Mouse (Mus musculus) liver, embryonic 11.5 days (tissue): Measurements from ENCODE around the gene Slc7a11. TPM values are rescaled to one million over a fixed set of nuclear protein-coding genes. Genes with fewer than 3 reads are reported as not detected.

ENCODE experiments used
- ATAC-seq: fragments of 200-750 bp; cut with Nextera tagmentation; replicated peaks from 2 replicates; pipeline ENCODE4 v1.8.0; 2017; ENCODE audit warnings: moderate number of reproducible peaks, mild to moderate bottlenecking, moderate TSS enrichment, moderate library complexity; ENCODE audit not compliant: low FRiP score
- DNase-seq: peaks from one replicate; pipeline ENCODE4 v3.0.0-alpha.2; 2017; ENCODE audit warnings: low spot score
- H3K27ac ChIP-seq: fragments of 300-500 bp; sonication (generic); 2 replicates; pipeline ENCODE4 v1.5.1; 2014; ENCODE audit warnings: mild to moderate bottlenecking, low read depth, low read length, control low read depth
- H3K27me3 ChIP-seq: fragments of 300-500 bp; sonication (generic); replicated peaks from 2 replicates; pipeline ENCODE4 v1.6.1; 2014; ENCODE audit warnings: low read length, mixed read lengths; ENCODE audit not compliant: control insufficient read depth, insufficient read depth
- H3K36me3 ChIP-seq: fragments of 300-500 bp; sonication (generic); 2 replicates; pipeline ENCODE4 v1.6.1; 2014; ENCODE audit warnings: mild to moderate bottlenecking, low read length, moderate library complexity, mixed read lengths; ENCODE audit not compliant: control insufficient read depth, insufficient read depth
- H3K4me1 ChIP-seq: fragments of 300-500 bp; sonication (generic); replicated peaks from 2 replicates; pipeline ENCODE4 v1.6.1; 2014; ENCODE audit warnings: low read length, mixed read lengths; ENCODE audit not compliant: control insufficient read depth, insufficient read depth
- H3K4me2 ChIP-seq: fragments of 300-500 bp; sonication (generic); 2 replicates; pipeline ENCODE4 v1.6.1; 2014; ENCODE audit warnings: mild to moderate bottlenecking, control low read depth, moderate library complexity
- H3K4me3 ChIP-seq: fragments of 300-500 bp; sonication (generic); 2 replicates; pipeline ENCODE4 v1.5.1; 2014; ENCODE audit warnings: low read depth, low read length, control low read depth
- H3K9ac ChIP-seq: fragments of 300-500 bp; sonication (generic); 2 replicates; pipeline ENCODE4 v1.6.1; 2014; ENCODE audit warnings: low read depth, low read length, control low read depth
- H3K9me3 ChIP-seq: fragments of 300-500 bp; sonication (generic); 2 replicates; pipeline ENCODE4 v1.6.1; 2016; ENCODE audit warnings: low read length, inconsistent platforms, mixed read lengths; ENCODE audit not compliant: control insufficient read depth
- WGBS: fragments of 180-500 bp; shearing (Covaris S2); extraction: QIAGEN DNeasy Blood & Tissue Kit; methylation state at CpG from one replicate; pipeline ENCODE4 v1.1.7; 2014; 5-methylcytosine and 5-hydroxymethylcytosine counted together
- polyA plus RNA-seq: library from polyadenylated mRNA; unstranded; fragments of >200 nt; fragmentation: Nextera tagmentation; extraction: Ambion mirVana; gene quantifications from 2 replicates; pipeline ENCODE4 v1.2.1, GENCODE M21; 2014

The Slc7a11 gene
- polyA plus RNA-seq, 1 experiment from 2014 or later: 0.64 TPM

GRCm38 (mm10) chr3:50220454-50220853 is 223.0 kb downstream of the Slc7a11 start:
- no peaks in the 10 kb centered on the region for H3K4me1 ChIP-seq
- DNase-seq (no peak), ATAC-seq (no peak)
- no peak overlapping the region for H3K4me3 ChIP-seq
- 55% methylated on average over 2 of the region's 2 CpGs for WGBS
- H3K27me3 ChIP-seq: no peaks in the 10 kb centered on the region
- H3K4me2 ChIP-seq: no peak overlapping the region
- H3K36me3 ChIP-seq: no peaks in the 10 kb centered on the region
- no peaks in the 10 kb centered on the region for H3K9me3 ChIP-seq
- H3K9ac ChIP-seq: no peak overlapping the region
- H3K27ac ChIP-seq: no peak overlapping the region

GRCm38 (mm10) chr3:50186369-50186768 is 257.0 kb downstream of the Slc7a11 start:
- no peak overlapping the region for H3K4me2 ChIP-seq
- H3K4me1 ChIP-seq: no peaks in the 10 kb centered on the region
- H3K27ac ChIP-seq: no peak overlapping the region
- H3K4me3 ChIP-seq: no peak overlapping the region
- no peaks in the 10 kb centered on the region for H3K9me3 ChIP-seq
- ATAC-seq (no peak), DNase-seq (no peak)
- H3K27me3 ChIP-seq: no peaks in the 10 kb centered on the region
- WGBS: 82% methylated on average over 5 of the region's 5 CpGs
- no peaks in the 10 kb centered on the region for H3K36me3 ChIP-seq
- H3K9ac ChIP-seq: no peak overlapping the region

- 73% methylated on average over 2 of the region's 2 CpGs for WGBS
- H3K4me3 ChIP-seq: no peak overlapping the region
- H3K36me3 ChIP-seq: no peaks in the 10 kb centered on the region
- no peak overlapping the region for H3K27ac ChIP-seq
- no peaks in the 10 kb centered on the region for H3K4me1 ChIP-seq
- ATAC-seq (no peak), DNase-seq (no peak)
- H3K9ac ChIP-seq: no peak overlapping the region
- no peak overlapping the region for H3K4me2 ChIP-seq
- H3K27me3 ChIP-seq: no peaks in the 10 kb centered on the region
- H3K9me3 ChIP-seq: no peaks in the 10 kb centered on the region
These were observed 257.5 kb downstream of the Slc7a11 start for GRCm38 (mm10) chr3:50185879-50186278.

- DNase-seq (no peak), ATAC-seq (no peak)
- Histone ChIP-seq H3K9me3 (no peaks in the 10 kb centered on the region), H3K4me1 (no peaks in the 10 kb centered on the region), H3K4me3 (no peak overlapping the region), H3K27ac (no peak overlapping the region), H3K27me3 (no peaks in the 10 kb centered on the region), H3K9ac (no peak overlapping the region), H3K4me2 (no peak overlapping the region), H3K36me3 (no peaks in the 10 kb centered on the region)
- 80% methylated on average over 2 of the region's 2 CpGs for whole genome bisulfite sequencing
These were observed 282.7 kb downstream of the Slc7a11 start for GRCm38 (mm10) chr3:50160756-50161155.

DNA sequence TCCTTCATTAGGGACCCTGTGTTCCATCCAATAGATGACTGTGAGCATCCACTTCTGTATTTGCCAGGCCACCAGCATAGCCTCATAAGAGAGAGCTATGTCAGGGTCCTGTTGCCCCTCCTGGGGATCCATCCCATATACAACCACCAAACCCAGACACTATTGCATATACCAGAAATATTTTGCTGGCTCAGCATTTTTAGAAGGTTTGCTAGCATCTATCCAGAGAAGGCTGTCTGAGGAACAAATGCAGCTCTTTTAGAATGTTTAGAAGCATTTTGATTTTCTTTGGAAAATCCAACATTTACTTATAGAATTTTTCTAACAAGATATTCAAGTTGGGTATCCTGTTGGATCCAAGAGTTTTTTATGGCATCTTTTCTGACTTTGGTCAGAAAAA is 299.3 kb downstream of the Slc7a11 start:
- H3K9me3 ChIP-seq: no peaks in the 10 kb centered on the region
- H3K27ac ChIP-seq: no peak overlapping the region
- H3K9ac ChIP-seq: no peak overlapping the region
- no peaks in the 10 kb centered on the region for H3K4me1 ChIP-seq
- H3K36me3 ChIP-seq: no peaks in the 10 kb centered on the region
- no peaks in the 10 kb centered on the region for H3K27me3 ChIP-seq
- no peak overlapping the region for H3K4me2 ChIP-seq
- no peak for ATAC-seq
- no peak for DNase-seq
- H3K4me3 ChIP-seq: no peak overlapping the region

DNA sequence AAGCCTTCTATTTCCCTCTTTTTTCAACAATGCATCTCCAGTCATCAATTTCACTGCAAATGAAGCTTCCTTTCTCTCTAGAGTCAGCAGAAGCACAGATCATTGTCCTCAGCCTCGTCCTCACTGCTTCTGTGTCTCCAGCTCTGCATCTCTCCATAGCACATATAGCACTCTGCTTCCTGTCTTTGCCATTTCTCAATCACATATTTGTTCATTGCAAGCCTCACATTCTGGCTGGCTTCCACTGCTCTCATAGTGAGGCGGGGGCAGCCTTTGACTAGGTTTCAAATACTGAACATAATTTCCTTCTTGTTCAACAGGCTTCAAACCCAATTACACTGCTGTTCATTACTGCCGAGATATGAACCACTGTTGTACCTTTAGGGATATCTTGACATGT is 305.1 kb downstream of the Slc7a11 start:
- Histone ChIP-seq H3K4me2 (no peak overlapping the region), H3K27ac (no peak overlapping the region), H3K36me3 (no peaks in the 10 kb centered on the region), H3K9ac (no peak overlapping the region), H3K4me3 (no peak overlapping the region), H3K4me1 (no peaks in the 10 kb centered on the region), H3K9me3 (no peaks in the 10 kb centered on the region), H3K27me3 (no peaks in the 10 kb centered on the region)
- ATAC-seq (no peak), DNase-seq (no peak)
- 53% methylated on average over 3 of the region's 3 CpGs for WGBS

- no peak for ATAC-seq
- Histone ChIP-seq H3K4me3 (no peak overlapping the region), H3K9ac (no peak overlapping the region), H3K9me3 (no peaks in the 10 kb centered on the region), H3K27me3 (no peaks in the 10 kb centered on the region), H3K4me1 (no peaks in the 10 kb centered on the region), H3K4me2 (no peak overlapping the region), H3K36me3 (no peaks in the 10 kb centered on the region), H3K27ac (no peak overlapping the region)
- DNase-seq: no peak
- WGBS: 83% methylated on average over 5 of the region's 5 CpGs
These were observed 311.2 kb downstream of the Slc7a11 start for GRCm38 (mm10) chr3:50132204-50132603.

GRCm38 (mm10) chr3:50130319-50130718 is 313.1 kb downstream of the Slc7a11 start:
- 79% methylated on average over 2 of the region's 2 CpGs for WGBS
- Histone ChIP-seq H3K4me1 (no peaks in the 10 kb centered on the region), H3K36me3 (no peaks in the 10 kb centered on the region), H3K27ac (no peak overlapping the region), H3K9ac (no peak overlapping the region), H3K9me3 (no peaks in the 10 kb centered on the region), H3K27me3 (no peaks in the 10 kb centered on the region), H3K4me3 (no peak overlapping the region), H3K4me2 (no peak overlapping the region)
- no peak for ATAC-seq
- DNase-seq: no peak

GRCm38 (mm10) chr3:50121001-50121400 is 322.4 kb downstream of the Slc7a11 start:
- Histone ChIP-seq H3K9me3 (no peaks in the 10 kb centered on the region), H3K4me3 (no peak overlapping the region), H3K27ac (no peak overlapping the region), H3K4me2 (no peak overlapping the region), H3K27me3 (no peaks in the 10 kb centered on the region), H3K9ac (no peak overlapping the region), H3K4me1 (no peaks in the 10 kb centered on the region), H3K36me3 (no peaks in the 10 kb centered on the region)
- 43% methylated on average over 1 of the region's 1 CpGs for WGBS
- ATAC-seq (no peak), DNase-seq (no peak)
